Mouse (Mus musculus) hindbrain, embryonic 12.5 days (tissue): Measurements from ENCODE around the gene Nova2. TPM values are rescaled to one million over a fixed set of nuclear protein-coding genes. Genes with fewer than 3 reads are reported as not detected.

Experiments used
- ATAC-seq: fragments of 200-750 bp; cut with Nextera tagmentation; 2 replicates; pipeline ENCODE4 v1.8.0; 2017; ENCODE audit warnings: moderate TSS enrichment; ENCODE audit not compliant: low FRiP score
- H3K27ac ChIP-seq: fragments of 300-500 bp; sonication (generic); 2 replicates; pipeline ENCODE4 v1.5.1; 2016; ENCODE audit warnings: mild to moderate bottlenecking
- H3K27me3 ChIP-seq: fragments of 300-500 bp; sonication (generic); 2 replicates; pipeline ENCODE4 v1.6.1; 2016; ENCODE audit warnings: mild to moderate bottlenecking
- H3K36me3 ChIP-seq: fragments of 300-500 bp; sonication (generic); 2 replicates; pipeline ENCODE4 v1.6.1; 2016; ENCODE audit warnings: mild to moderate bottlenecking
- H3K4me1 ChIP-seq: fragments of 300-500 bp; sonication (generic); 2 replicates; pipeline ENCODE4 v1.6.1; 2016
- H3K4me2 ChIP-seq: fragments of 300-500 bp; sonication (generic); replicated peaks from 2 replicates; pipeline ENCODE4 v1.6.1; 2016; ENCODE audit warnings: mild to moderate bottlenecking
- H3K4me3 ChIP-seq: fragments of 300-500 bp; sonication (generic); 2 replicates; pipeline ENCODE4 v1.5.1; 2016; ENCODE audit warnings: mild to moderate bottlenecking
- H3K9ac ChIP-seq: fragments of 300-500 bp; sonication (generic); 2 replicates; pipeline ENCODE4 v1.6.1; 2016; ENCODE audit warnings: mild to moderate bottlenecking, moderate library complexity
- H3K9me3 ChIP-seq: fragments of 300-500 bp; sonication (generic); replicated peaks from 2 replicates; pipeline ENCODE4 v1.6.1; 2016; ENCODE audit warnings: mild to moderate bottlenecking
- WGBS: fragments of 180-500 bp; shearing (Covaris S2); methylation state at CpG from one replicate; pipeline ENCODE4 v1.1.7; 2016; 5-methylcytosine and 5-hydroxymethylcytosine counted together
- polyA plus RNA-seq: library from polyadenylated mRNA; unstranded; fragments of >200 nt; fragmentation: Nextera tagmentation; extraction: Ambion mirVana; gene quantifications from 2 replicates; pipeline ENCODE4 v1.2.1, GENCODE M21; 2016

Gene Nova2
- polyA plus RNA-seq, 1 experiment from 2014 or later, result 12.5 TPM

- no peak for ATAC-seq
- peak overlapping the region; percentile 27 for H3K4me3 ChIP-seq
- WGBS, result 2% methylated on average over 17 of the region's 17 CpGs
- H3K9ac ChIP-seq, result peak overlapping the region; percentile 54
- H3K27me3 ChIP-seq, result peaks cover 28% of the 10 kb centered on the region
- no peaks in the 10 kb centered on the region for H3K36me3 ChIP-seq
- H3K27ac ChIP-seq, result peak overlapping the region; percentile 52; the same call in 1 of the 2 replicates
- peaks cover 69% of the 10 kb centered on the region for H3K4me1 ChIP-seq
- H3K9me3 ChIP-seq, result no peaks in the 10 kb centered on the region
- peak overlapping the region; percentile 51 for H3K4me2 ChIP-seq
Observed at GRCm38 (mm10) chr7:18962171-18962792, 36.6 kb downstream of the Nova2 start.

GRCm38 (mm10) chr7:18962795-18963194 lies 37.1 kb downstream of the Nova2 start:
- Histone ChIP-seq H3K4me1 (peaks cover 64% of the 10 kb centered on the region), H3K4me2 (peak overlapping the region; percentile 51), H3K9ac (peak overlapping the region; percentile 54), H3K36me3 (no peaks in the 10 kb centered on the region), H3K9me3 (no peaks in the 10 kb centered on the region), H3K27me3 (peaks cover 28% of the 10 kb centered on the region), H3K27ac (peak overlapping the region; percentile 52; the same call in 1 of the 2 replicates), H3K4me3 (peak overlapping the region; percentile 27)
- WGBS, result 2% methylated on average over 20 of the region's 20 CpGs
- ATAC-seq, result peak; percentile 27

- H3K9ac ChIP-seq, result no peak overlapping the region
- peaks cover 28% of the 10 kb centered on the region for H3K27me3 ChIP-seq
- H3K4me1 ChIP-seq, result peaks cover 58% of the 10 kb centered on the region
- no peak overlapping the region for H3K27ac ChIP-seq
- H3K36me3 ChIP-seq, result no peaks in the 10 kb centered on the region
- WGBS, result 2% methylated on average over 19 of the region's 19 CpGs
- 0 out of 2 replicates have a peak, but pooled peaks have one; percentile 3 for ATAC-seq
- H3K4me3 ChIP-seq, result peak overlapping the region; percentile 27
- H3K4me2 ChIP-seq, result peak overlapping the region; percentile 51
- no peaks in the 10 kb centered on the region for H3K9me3 ChIP-seq
Observed at GRCm38 (mm10) chr7:18963294-18963843, 37.7 kb downstream of the Nova2 start.

DNA sequence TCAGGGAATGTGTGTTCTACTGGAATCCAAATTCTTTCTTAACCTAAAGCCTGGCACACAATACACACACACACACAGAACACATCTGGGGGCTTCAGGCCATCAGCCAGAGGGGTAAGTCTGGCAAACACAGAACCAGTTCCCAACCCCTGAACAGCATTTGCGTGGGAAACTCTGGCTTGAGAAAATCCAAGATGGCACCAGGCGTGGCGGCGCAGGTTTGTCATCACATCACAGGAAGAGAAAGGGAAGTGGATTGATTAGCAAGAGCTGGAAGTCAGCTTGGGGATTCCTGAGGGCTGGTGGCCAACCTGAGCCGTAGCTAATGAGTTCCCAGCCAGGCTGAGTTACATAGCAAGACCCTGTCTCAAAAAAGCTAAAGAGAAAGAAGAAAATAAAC lies 39.6 kb downstream of the Nova2 start:
- H3K36me3 ChIP-seq, result no peaks in the 10 kb centered on the region
- H3K4me1 ChIP-seq, result peaks cover 45% of the 10 kb centered on the region
- H3K4me3 ChIP-seq, result no peak overlapping the region
- H3K27ac ChIP-seq, result no peak overlapping the region
- 75% methylated on average over 5 of the region's 5 CpGs for WGBS
- H3K4me2 ChIP-seq, result no peak overlapping the region
- ATAC-seq, result no peak
- H3K9ac ChIP-seq, result no peak overlapping the region
- no peaks in the 10 kb centered on the region for H3K9me3 ChIP-seq
- peaks cover 26% of the 10 kb centered on the region for H3K27me3 ChIP-seq

DNA sequence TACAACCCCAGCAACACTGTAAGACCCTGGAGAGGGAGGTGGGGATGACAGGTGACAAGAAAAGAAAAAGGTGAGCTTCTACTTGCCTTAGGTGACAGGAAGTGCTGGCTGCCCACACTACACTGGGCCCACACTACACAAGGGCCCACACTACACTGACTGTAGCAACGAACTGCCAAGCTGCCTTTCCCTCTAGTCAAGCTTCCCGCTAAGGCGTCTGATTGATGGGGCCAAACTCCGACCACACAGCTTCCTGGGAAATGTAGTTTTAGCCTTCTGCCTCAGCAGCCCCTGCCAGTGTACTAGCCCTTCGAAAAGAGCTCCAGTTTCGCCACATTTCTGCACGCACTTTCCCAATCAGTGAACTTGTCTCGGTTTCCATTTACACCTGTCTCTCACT lies 41.9 kb downstream of the Nova2 start:
- no peak overlapping the region for H3K27ac ChIP-seq
- H3K9me3 ChIP-seq, result no peaks in the 10 kb centered on the region; the same call in 1 of the 2 replicates
- 6% methylated on average over 8 of the region's 8 CpGs for WGBS
- H3K27me3 ChIP-seq, result peaks cover 17% of the 10 kb centered on the region
- peaks cover 22% of the 10 kb centered on the region for H3K4me1 ChIP-seq
- peak; percentile 49 for ATAC-seq
- H3K36me3 ChIP-seq, result no peaks in the 10 kb centered on the region
- no peak overlapping the region for H3K4me3 ChIP-seq
- H3K4me2 ChIP-seq, result no peak overlapping the region
- no peak overlapping the region for H3K9ac ChIP-seq

DNA sequence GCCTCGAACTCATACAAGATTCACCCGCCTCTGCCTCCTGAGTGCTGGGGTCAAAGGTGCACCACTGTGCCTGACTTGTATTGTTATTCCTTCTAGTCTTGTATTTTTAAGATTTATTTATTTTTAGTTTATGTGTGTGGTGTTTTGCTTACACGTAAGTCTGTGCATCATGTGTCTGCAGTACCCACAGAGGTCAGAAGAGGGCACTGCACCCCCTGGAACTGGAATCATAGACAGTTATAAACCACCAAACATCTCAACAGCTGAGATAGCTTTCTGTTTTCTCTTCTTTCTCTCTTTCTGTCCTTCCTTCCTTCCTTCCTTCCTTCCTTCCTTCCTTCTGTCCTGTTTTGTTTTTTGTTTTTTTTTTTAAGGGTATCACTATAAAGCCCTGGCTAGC lies 45.3 kb downstream of the Nova2 start:
- H3K4me3 ChIP-seq, result no peak overlapping the region
- ATAC-seq, result no peak
- no peak overlapping the region for H3K9ac ChIP-seq
- 94% methylated on average over 3 of the region's 3 CpGs for WGBS
- H3K27me3 ChIP-seq, result no peaks in the 10 kb centered on the region
- no peaks in the 10 kb centered on the region for H3K4me1 ChIP-seq
- H3K27ac ChIP-seq, result no peak overlapping the region
- H3K36me3 ChIP-seq, result no peaks in the 10 kb centered on the region
- H3K4me2 ChIP-seq, result no peak overlapping the region
- no peaks in the 10 kb centered on the region; the same call in 1 of the 2 replicates for H3K9me3 ChIP-seq

GRCm38 (mm10) chr7:18978381-18978780 lies 52.7 kb downstream of the Nova2 start:
- Histone ChIP-seq H3K27ac (no peak overlapping the region), H3K9me3 (no peaks in the 10 kb centered on the region)
- 86% methylated on average over 9 of the region's 9 CpGs for WGBS

DNA sequence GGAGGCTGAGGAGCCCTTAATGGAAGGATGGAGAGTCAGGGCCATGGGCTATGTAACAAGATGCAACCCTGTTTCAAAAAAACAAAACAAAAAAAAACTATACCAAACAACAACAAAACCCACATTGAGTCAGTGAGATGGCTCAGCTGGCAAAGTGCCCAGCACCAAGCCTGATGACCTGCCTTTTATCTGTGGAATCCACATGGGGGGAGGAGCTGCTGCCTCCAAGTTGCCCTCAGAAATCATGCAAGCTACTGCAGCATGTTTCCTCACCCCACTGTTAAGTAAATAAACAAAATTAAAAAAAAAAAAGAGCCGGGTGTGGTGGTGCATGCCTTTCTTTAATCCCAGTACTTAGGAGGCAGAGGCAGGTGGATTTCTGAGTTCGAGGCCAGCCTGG lies 60.8 kb downstream of the Nova2 start:
- Histone ChIP-seq H3K9me3 (no peaks in the 10 kb centered on the region), H3K4me2 (no peak overlapping the region), H3K36me3 (no peaks in the 10 kb centered on the region), H3K27ac (no peak overlapping the region), H3K4me3 (no peak overlapping the region), H3K9ac (no peak overlapping the region), H3K27me3 (peaks cover 3% of the 10 kb centered on the region), H3K4me1 (peaks cover 9% of the 10 kb centered on the region)
- WGBS, result 78% methylated on average over 2 of the region's 2 CpGs
- ATAC-seq, result no peak

More at GRCm38 (mm10) chr7:18978381-18978780, 52.7 kb downstream of the Nova2 start:
- H3K9ac ChIP-seq, result no peak overlapping the region
- no peaks in the 10 kb centered on the region for H3K4me1 ChIP-seq
- no peaks in the 10 kb centered on the region for H3K36me3 ChIP-seq
- no peaks in the 10 kb centered on the region for H3K27me3 ChIP-seq
- H3K4me3 ChIP-seq, result no peak overlapping the region
- no peak overlapping the region for H3K4me2 ChIP-seq
- no peak for ATAC-seq

DNA sequence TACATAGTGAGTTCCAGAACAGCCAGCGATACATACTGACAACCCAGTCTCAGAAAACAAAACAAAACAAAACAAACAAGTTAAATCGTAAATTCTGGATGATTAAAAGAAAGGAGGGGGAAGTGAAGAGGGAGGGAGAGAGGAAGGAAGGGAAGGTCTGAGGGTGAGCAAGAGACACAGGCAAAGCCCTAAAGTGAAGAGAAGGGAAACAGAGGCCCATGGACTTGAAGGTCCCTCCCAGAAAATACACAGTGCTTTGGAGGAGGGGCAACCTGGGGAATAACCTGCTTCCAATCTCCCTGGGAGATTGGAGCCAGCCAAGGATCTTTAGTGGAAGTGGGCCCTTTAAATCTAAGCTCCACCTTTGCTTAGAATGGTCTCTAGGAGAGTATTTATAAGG lies 61.4 kb downstream of the Nova2 start, which contains the start of gene Nanos2:
Gene Nanos2 (plus strand): TSS at position 301 of the 400 bp plus-strand sequence.
- Histone ChIP-seq H3K9ac (no peak within 1 kb of the TSS), H3K27me3 (peaks cover 7% of the 10 kb centered on the region), H3K4me3 (no peak within 1 kb of the TSS), H3K4me2 (no peak within 1 kb of the TSS), H3K36me3 (no peaks in the 10 kb centered on the region), H3K4me1 (peaks cover 15% of the 10 kb centered on the region), H3K27ac (no peak within 1 kb of the TSS), H3K9me3 (no peaks in the 10 kb centered on the region)
- WGBS, result 83% methylated on average over 2 of the region's 2 CpGs
- no peak for ATAC-seq

DNA sequence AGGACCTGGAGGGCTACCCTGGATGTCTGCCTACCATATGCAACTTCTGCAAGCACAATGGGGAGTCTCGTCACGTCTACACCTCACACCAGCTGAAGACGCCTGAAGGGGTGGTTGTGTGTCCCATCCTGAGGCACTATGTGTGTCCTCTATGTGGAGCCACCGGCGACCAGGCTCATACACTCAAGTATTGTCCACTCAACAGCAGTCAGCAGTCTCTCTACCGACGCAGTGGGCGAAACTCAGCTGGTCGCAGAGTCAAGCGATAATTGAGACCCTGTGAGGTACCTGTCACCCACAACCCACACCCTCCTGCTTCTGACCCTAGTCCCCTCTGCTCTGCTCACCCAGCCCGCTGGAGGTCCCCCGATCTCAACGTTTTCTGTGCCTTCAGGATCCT lies 62.1 kb downstream of the Nova2 start:
- Histone ChIP-seq H3K27ac (no peak overlapping the region), H3K4me3 (no peak overlapping the region), H3K4me2 (no peak overlapping the region), H3K9me3 (no peaks in the 10 kb centered on the region), H3K36me3 (no peaks in the 10 kb centered on the region), H3K4me1 (peaks cover 22% of the 10 kb centered on the region), H3K9ac (no peak overlapping the region), H3K27me3 (peaks cover 14% of the 10 kb centered on the region)
- ATAC-seq, result no peak
- WGBS, result 73% methylated on average over 13 of the region's 13 CpGs

DNA sequence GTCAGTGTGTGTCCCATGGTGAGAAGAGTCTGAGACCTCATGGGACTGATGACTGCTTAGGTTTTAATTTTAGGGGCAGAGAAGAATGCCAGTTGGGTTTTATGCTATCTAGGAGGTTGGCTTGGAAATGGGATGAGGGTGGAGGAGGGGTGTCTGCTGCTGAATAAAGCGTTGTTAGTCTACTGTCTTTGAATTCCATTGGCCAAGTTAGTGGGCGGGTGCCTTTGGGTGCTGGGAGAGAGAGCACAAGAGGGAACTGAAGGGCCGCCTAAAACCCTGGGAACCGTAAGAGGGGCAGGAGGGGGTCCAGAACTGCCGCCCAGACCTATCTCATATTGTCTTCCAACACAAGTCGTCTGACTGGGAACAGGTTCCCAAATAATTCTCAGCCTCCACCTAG lies 63.1 kb downstream of the Nova2 start:
- WGBS, result 70% methylated on average over 6 of the region's 6 CpGs
- peaks cover 22% of the 10 kb centered on the region for H3K27me3 ChIP-seq
- H3K36me3 ChIP-seq, result no peaks in the 10 kb centered on the region
- no peak overlapping the region for H3K4me3 ChIP-seq
- peaks cover 23% of the 10 kb centered on the region for H3K4me1 ChIP-seq
- no peak for ATAC-seq
- H3K27ac ChIP-seq, result no peak overlapping the region
- H3K4me2 ChIP-seq, result no peak overlapping the region
- no peaks in the 10 kb centered on the region for H3K9me3 ChIP-seq
- no peak overlapping the region for H3K9ac ChIP-seq

GRCm38 (mm10) chr7:18989995-18990394 lies 64.3 kb downstream of the Nova2 start:
- H3K27me3 ChIP-seq, result peaks cover 22% of the 10 kb centered on the region
- no peaks in the 10 kb centered on the region for H3K36me3 ChIP-seq
- 9% methylated on average over 5 of the region's 5 CpGs for WGBS
- H3K4me1 ChIP-seq, result peaks cover 23% of the 10 kb centered on the region
- peak overlapping the region; percentile 83 for H3K4me2 ChIP-seq
- peak overlapping the region; percentile 92 for H3K27ac ChIP-seq
- H3K9ac ChIP-seq, result peak overlapping the region; percentile 71
- H3K9me3 ChIP-seq, result no peaks in the 10 kb centered on the region
- ATAC-seq, result no peak
- peak overlapping the region; percentile 52 for H3K4me3 ChIP-seq
